Mouse (Mus musculus) small intestine, adult 2 months (tissue): Measurements from ENCODE around the gene Spats2. TPM values are rescaled to one million over a fixed set of nuclear protein-coding genes. Genes with fewer than 3 reads are reported as not detected.
A peak's percentile ranks its signal among the peaks of the same experiment; 100 is the strongest.

Source experiments
- H3K27ac ChIP-seq: fragments of 200-500 bp; 2 replicates; pipeline ENCODE4 v1.5.1; 2012; ENCODE audit warnings: low read depth, low read length, control low read depth, inconsistent platforms; ENCODE audit not compliant: insufficient read depth
- H3K27me3 ChIP-seq: fragments of 200-500 bp; 2 replicates; pipeline ENCODE4 v1.6.1; 2012; ENCODE audit warnings: mild to moderate bottlenecking, moderate library complexity, low read length, inconsistent platforms; ENCODE audit not compliant: control insufficient read depth, insufficient read depth
- H3K36me3 ChIP-seq: fragments of 200-500 bp; 2 replicates; pipeline ENCODE4 v1.6.1; 2012; ENCODE audit warnings: mild to moderate bottlenecking, low read length, control low read depth, inconsistent platforms; ENCODE audit not compliant: control insufficient read depth, insufficient read depth
- H3K4me1 ChIP-seq: fragments of 200-500 bp; 2 replicates; pipeline ENCODE4 v1.6.1; 2012; ENCODE audit warnings: low read length, inconsistent platforms, mixed read lengths; ENCODE audit not compliant: control insufficient read depth, insufficient read depth, insufficient read length
- H3K4me3 ChIP-seq: fragments of 200-500 bp; 2 replicates; pipeline ENCODE4 v1.5.1; 2012; ENCODE audit warnings: low read depth, mild to moderate bottlenecking, control low read depth, inconsistent platforms, low read length, moderate library complexity
- CTCF ChIP-seq: fragments of 200-500 bp; IDR thresholded peaks from 2 replicates; pipeline ENCODE4 v1.5.1; 2012; ENCODE audit warnings: low read depth, mild to moderate bottlenecking, control low read depth, inconsistent platforms, low read length, moderate library complexity, mixed read lengths; ENCODE audit not compliant: insufficient replicate concordance, insufficient read length; ENCODE audit errors: extremely low read depth
- POLR2A ChIP-seq: fragments of 200-500 bp; IDR thresholded peaks from 2 replicates; pipeline ENCODE4 v1.6.1; 2012; ENCODE audit warnings: low read depth, mild to moderate bottlenecking, control low read depth, inconsistent platforms, low read length, moderate library complexity
- WGBS: fragments of 180-500 bp; shearing (Covaris S2); methylation state at CpG from one replicate; pipeline ENCODE4 v1.1.7; 2018; 5-methylcytosine and 5-hydroxymethylcytosine counted together
- polyA plus RNA-seq: library from polyadenylated mRNA; depleted of rRNA; stranded (reverse); fragments of >200 nt; gene quantifications from 2 replicates; pipeline ENCODE4 v1.2.3, GENCODE M21; 2012

Gene Spats2
- polyA plus RNA-seq, 1 experiment: 3.9 TPM

GRCm38 (mm10) chr15:99215741-99216463, 90.2 kb downstream of the Spats2 start:
- no peak for TF ChIP-seq POLR2A
- TF ChIP-seq CTCF: no peak
- 87% methylated on average over 11 of the region's 11 CpGs for WGBS
- no peaks in the 10 kb centered on the region for H3K4me1 ChIP-seq
- peaks cover 7% of the 10 kb centered on the region; the same call in 1 of the 2 replicates for H3K27me3 ChIP-seq
- H3K36me3 ChIP-seq: peaks cover 6% of the 10 kb centered on the region; the same call in 1 of the 2 replicates
- H3K27ac ChIP-seq: no peak overlapping the region
- H3K4me3 ChIP-seq: no peak overlapping the region

DNA sequence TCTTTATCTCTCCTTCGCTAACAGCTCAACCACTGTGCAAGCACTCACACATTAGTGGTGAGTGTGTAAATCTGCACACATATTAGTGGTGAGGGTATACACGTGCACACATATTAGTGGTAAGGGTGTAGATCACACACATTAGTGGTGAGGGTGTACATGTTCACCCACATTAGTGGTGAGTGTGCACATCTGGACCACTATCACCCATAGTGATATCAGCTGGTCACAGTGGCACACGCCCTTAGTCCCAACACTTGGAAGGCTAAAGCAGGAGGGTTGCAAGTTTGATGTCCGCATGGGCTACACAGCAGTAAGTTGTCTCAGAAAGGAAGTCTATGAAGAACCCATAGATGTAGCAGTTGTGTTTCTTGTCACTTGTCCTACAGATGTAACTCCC, 91.9 kb downstream of the Spats2 start:
- Histone ChIP-seq H3K4me1 (no peaks in the 10 kb centered on the region), H3K27me3 (peaks cover 21% of the 10 kb centered on the region), H3K36me3 (peaks cover 1% of the 10 kb centered on the region; the same call in 1 of the 2 replicates), H3K27ac (no peak overlapping the region), H3K4me3 (no peak overlapping the region)
- TF ChIP-seq CTCF: no peak
- TF ChIP-seq POLR2A: no peak
- WGBS: 80% methylated on average over 4 of the region's 4 CpGs

DNA sequence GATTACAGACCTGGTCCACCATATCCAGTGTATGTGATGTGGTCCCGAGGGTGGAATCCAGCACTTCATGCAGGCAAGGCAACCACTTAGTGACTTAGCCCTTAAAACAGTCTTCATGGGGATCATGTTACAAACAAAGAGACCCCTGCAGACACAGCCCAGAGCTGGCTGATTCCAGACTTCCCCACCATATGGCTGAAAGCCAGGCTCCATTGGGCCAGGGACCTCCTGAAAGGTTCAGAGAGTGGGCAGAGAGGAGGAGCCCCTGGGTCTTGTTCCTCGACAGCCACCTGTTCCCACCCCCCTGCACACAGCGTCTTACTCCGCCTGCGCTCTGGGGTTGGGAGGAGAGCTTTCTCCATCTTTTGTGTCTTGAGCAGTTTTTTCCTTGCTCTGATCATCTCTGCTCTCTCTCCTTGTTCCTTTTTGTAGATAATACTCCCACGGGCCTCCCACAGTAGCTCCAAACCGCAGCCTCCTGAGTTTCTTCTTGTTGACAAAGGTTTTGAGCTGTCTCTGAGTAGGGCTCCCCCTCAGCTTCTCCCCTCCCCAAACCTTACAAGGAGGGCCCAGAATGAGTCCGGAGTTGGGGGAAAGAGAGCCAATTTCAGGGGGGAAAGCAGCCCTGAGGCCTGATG, 95.7 kb downstream of the Spats2 start:
- Histone ChIP-seq H3K27me3 (peaks cover 58% of the 10 kb centered on the region), H3K4me3 (no peak overlapping the region), H3K27ac (no peak overlapping the region), H3K4me1 (peaks cover 11% of the 10 kb centered on the region), H3K36me3 (no peaks in the 10 kb centered on the region)
- no peak for TF ChIP-seq CTCF
- no peak for TF ChIP-seq POLR2A
- WGBS: 32% methylated on average over 8 of the region's 8 CpGs

- Histone ChIP-seq H3K36me3 (no peaks in the 10 kb centered on the region), H3K27ac (no peak overlapping the region), H3K27me3 (peaks cover 66% of the 10 kb centered on the region), H3K4me3 (peak overlapping the region; percentile 61), H3K4me1 (peaks cover 14% of the 10 kb centered on the region)
- 8% methylated on average over 18 of the region's 18 CpGs for WGBS
- TF ChIP-seq POLR2A (no peak), CTCF (no peak)
These were observed 97.3 kb downstream of the Spats2 start for GRCm38 (mm10) chr15:99222794-99223584.

GRCm38 (mm10) chr15:99223585-99224207, 98.0 kb downstream of the Spats2 start:
- peaks cover 17% of the 10 kb centered on the region for H3K4me1 ChIP-seq
- H3K4me3 ChIP-seq: peak overlapping the region; percentile 61
- H3K36me3 ChIP-seq: no peaks in the 10 kb centered on the region
- TF ChIP-seq POLR2A: no peak
- TF ChIP-seq CTCF: no peak
- H3K27ac ChIP-seq: no peak overlapping the region
- H3K27me3 ChIP-seq: peaks cover 68% of the 10 kb centered on the region
- under 1% methylated on average over 42 of the region's 46 CpGs for WGBS

GRCm38 (mm10) chr15:99224208-99224911, 98.6 kb downstream of the Spats2 start, which contains the start of gene Kcnh3:
Kcnh3 (plus strand) TSS chr15:99224861.
- H3K27ac ChIP-seq: no peak within 1 kb of the TSS
- no peaks in the 10 kb centered on the region for H3K36me3 ChIP-seq
- H3K4me3 ChIP-seq: peak within 1 kb of the TSS; percentile 61
- TF ChIP-seq CTCF: no peak
- peaks cover 68% of the 10 kb centered on the region for H3K27me3 ChIP-seq
- H3K4me1 ChIP-seq: peaks cover 17% of the 10 kb centered on the region
- 3% methylated on average over 60 of the region's 66 CpGs for WGBS
